Mouse (Mus musculus): ENCODE results near the gene Smc6. TPM values are rescaled to one million over a fixed set of nuclear protein-coding genes. Genes with fewer than 3 reads are reported as not detected.
A peak's percentile ranks its signal among the peaks of the same experiment; 100 is the strongest.

Smc6 gene
- polyA plus RNA-seq (2015; fragmentation: Nextera tagmentation; extraction: Ambion mirVana): 60.6 and 60.7 TPM in 2 replicates

DNA sequence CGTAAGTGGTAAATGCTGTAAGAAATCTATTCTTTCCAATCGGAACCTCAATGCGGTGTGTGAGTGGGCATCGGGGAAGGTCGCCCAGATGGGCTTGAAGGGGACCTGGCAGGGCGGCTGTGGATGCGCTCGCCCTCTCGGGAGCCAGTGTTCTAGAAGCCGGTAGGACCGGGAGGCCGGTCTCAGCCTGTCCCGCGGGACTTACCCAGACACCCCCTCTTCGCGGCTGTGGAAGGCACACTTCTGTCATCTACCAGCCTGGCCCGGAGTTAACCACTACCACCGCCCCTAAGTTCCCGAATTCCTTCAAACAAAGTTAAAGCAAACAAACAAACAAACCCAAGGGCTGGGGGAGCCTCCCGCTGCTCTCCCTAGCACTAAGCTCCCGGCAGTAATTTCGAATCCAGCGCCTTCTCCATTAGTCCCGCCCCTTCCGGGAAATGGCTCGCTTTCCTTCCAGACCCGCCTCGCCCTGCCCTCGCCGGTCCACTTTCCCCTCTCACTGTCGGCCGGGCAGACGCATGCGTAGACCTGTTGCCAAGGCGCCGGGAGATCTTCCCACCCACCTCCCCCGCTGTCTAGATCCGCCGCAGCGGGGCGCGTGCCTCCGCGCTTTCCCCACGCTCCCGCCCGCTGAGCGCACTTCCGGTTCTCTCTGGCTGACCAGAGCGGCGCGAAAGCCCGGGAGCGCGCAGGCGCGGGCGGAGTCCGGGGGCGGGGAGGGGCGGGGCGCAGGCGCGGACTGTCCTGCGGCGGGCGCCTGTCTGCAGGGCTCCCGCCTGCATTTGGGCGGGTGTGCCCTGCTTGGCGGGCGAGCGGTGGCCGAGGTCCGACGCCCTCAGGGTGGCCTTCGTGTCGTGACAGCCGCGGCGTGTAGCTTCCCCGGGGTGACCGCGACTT lies at the start of gene Smc6, which contains the start of gene Gen1:
Smc6 (plus strand) TSS at position 505 of the 900 bp plus-strand sequence.
Gen1 (minus strand) TSS at position 420 of the 900 bp plus-strand sequence.
- H3K9me3 ChIP-seq (ENCODE audit: low read length): no peaks in the 10 kb centered on the region
- 0 out of 2 replicates have a peak, but pooled peaks cover 6% of the 10 kb centered on the region for H3K4me1 ChIP-seq (ENCODE audit: insufficient read depth)
- peak within 1 kb of the TSS; percentile 97 for H3K9ac ChIP-seq (replicated peaks)
- H3K4me3 ChIP-seq (ENCODE audit: low read depth, low read length): peak within 1 kb of the TSS; percentile 94
- WGBS (ENCODE audit: insufficient replicate concordance): under 1% methylated on average over 72 of the region's 83 CpGs
- ATAC-seq (peak; percentile 97), DNase-seq (peak; percentile 96)
- no peaks in the 10 kb centered on the region for H3K27me3 ChIP-seq (ENCODE audit: insufficient read depth, low read length)
- H3K27ac ChIP-seq (ENCODE audit: low read depth): peak within 1 kb of the TSS; percentile 97
- TF ChIP-seq EP300 (IDR thresholded peaks at IDR 0.05; ENCODE audit: low read depth) (no peak), CTCF (IDR thresholded peaks at IDR 0.05; ENCODE audit: low read depth) (peak; percentile 27)
- H3K4me2 ChIP-seq (ENCODE audit: low read depth, low read length): peak within 1 kb of the TSS; percentile 96
- H3K36me3 ChIP-seq (replicated peaks; ENCODE audit: insufficient read depth, low read length): no peaks in the 10 kb centered on the region

DNA sequence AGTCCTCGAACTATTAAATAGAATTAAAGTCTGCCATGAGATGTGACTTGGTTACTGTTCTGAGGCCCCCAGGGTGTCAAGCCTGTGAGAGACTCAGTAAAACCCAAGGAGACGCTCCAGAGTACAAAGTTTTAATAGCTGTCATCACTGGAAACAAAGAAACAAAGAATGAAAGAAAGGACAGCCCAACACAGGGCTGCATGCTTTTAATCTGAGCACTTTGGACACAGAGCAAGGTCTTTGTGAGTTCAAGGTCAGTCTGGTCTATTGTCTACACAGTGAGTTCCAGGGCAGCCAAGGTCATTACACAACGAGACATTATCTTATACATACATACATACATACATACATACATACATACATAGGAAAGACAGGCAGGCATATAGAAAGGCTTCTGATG lies 49.2 kb upstream of the Smc6 start:
- no peaks in the 10 kb centered on the region for H3K36me3 ChIP-seq (replicated peaks; ENCODE audit: insufficient read depth, low read length)
- H3K4me3 ChIP-seq (ENCODE audit: low read depth, low read length): no peak overlapping the region
- H3K27ac ChIP-seq (ENCODE audit: low read depth): no peak overlapping the region
- 63% methylated on average over 3 of the region's 3 CpGs for WGBS (ENCODE audit: insufficient replicate concordance)
- no peak for ATAC-seq
- H3K9me3 ChIP-seq (ENCODE audit: low read length): no peaks in the 10 kb centered on the region
- TF ChIP-seq CTCF (IDR thresholded peaks at IDR 0.05; ENCODE audit: low read depth) (no peak), EP300 (IDR thresholded peaks at IDR 0.05; ENCODE audit: low read depth) (no peak)
- H3K9ac ChIP-seq (replicated peaks): no peak overlapping the region
- no peak overlapping the region for H3K4me2 ChIP-seq (ENCODE audit: low read depth, low read length)
- H3K4me1 ChIP-seq (ENCODE audit: insufficient read depth): no peaks in the 10 kb centered on the region
- no peaks in the 10 kb centered on the region for H3K27me3 ChIP-seq (ENCODE audit: insufficient read depth, low read length)
- DNase-seq: no peak

DNA sequence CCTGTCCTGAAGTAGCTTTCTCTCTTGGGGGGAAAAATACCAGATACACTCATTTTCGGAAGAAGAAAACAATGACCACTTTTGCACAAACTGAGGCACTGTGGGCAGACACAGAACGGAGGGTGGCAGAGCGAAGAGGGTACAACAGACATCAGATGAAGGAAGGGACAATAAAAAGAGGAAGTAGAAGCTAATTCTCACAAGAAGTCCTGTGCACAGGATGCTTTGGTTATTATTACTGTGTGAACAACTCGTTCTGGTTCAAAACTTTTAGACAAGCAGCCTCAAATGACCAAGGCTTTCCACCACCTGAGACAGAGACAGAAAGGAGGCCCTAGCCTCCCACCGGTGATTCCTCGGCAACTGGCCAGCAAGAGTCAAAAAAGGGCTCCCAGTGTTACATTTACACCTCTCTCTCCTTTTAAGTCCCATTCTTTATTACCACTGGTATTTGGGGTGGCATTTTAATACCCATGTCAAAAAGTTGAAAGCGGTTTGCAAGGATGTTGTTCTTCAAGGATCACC lies 47.9 kb upstream of the Smc6 start:
- no peak for TF ChIP-seq EP300 (IDR thresholded peaks at IDR 0.05; ENCODE audit: low read depth)
- no peak for TF ChIP-seq CTCF (IDR thresholded peaks at IDR 0.05; ENCODE audit: low read depth)
- ATAC-seq (no peak), DNase-seq (no peak)
- Histone ChIP-seq H3K27me3 (ENCODE audit: insufficient read depth, low read length) (no peaks in the 10 kb centered on the region), H3K36me3 (replicated peaks; ENCODE audit: insufficient read depth, low read length) (no peaks in the 10 kb centered on the region), H3K27ac (ENCODE audit: low read depth) (no peak overlapping the region), H3K9me3 (ENCODE audit: low read length) (no peaks in the 10 kb centered on the region), H3K9ac (replicated peaks) (no peak overlapping the region), H3K4me2 (ENCODE audit: low read depth, low read length) (no peak overlapping the region), H3K4me3 (ENCODE audit: low read depth, low read length) (no peak overlapping the region), H3K4me1 (ENCODE audit: insufficient read depth) (no peaks in the 10 kb centered on the region)
- WGBS (ENCODE audit: insufficient replicate concordance): 39% methylated on average over 7 of the region's 7 CpGs

DNA sequence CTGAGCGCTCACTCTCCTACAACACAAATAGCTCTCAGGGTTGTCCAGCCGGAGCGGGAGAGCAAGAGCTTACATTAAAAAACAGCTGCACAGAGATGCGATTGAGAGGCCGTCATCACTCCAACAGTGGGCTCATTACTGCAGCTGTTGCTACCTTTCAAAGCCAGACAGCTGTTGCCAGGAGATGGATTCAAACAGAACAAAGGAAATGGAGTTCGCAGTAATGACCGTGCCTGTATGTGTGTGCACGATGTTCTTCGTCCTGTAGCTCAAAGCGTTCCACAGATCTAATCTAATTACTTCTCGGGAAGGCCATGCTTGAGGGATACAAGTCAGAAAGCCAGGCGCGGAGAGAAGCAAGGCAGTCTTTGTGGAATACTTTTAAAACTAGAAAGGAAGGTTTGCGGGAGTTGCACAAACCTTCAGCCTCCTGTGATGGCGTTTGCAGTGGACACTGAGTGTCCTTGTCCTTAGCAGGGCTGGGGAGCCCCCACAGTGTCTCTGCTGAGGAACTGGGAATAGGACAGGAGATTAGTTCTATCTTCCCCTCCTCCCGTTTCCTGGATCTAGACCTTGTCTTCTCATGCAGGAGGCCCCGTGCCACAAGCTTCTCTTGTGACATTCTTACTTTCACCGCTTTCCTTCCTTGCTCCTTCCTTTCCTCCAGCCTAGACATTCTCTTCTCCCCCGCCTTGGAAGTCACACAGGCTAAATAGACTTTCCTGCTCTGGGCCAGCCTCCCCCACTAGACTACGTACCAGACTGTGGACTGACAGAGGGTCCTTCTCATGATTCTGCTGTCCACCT lies 44.0 kb upstream of the Smc6 start:
- H3K36me3 ChIP-seq (replicated peaks; ENCODE audit: insufficient read depth, low read length): no peaks in the 10 kb centered on the region
- ATAC-seq (no peak), DNase-seq (no peak)
- H3K4me2 ChIP-seq (ENCODE audit: low read depth, low read length): no peak overlapping the region
- H3K27me3 ChIP-seq (ENCODE audit: insufficient read depth, low read length): no peaks in the 10 kb centered on the region
- H3K9me3 ChIP-seq (ENCODE audit: low read length): no peaks in the 10 kb centered on the region
- no peaks in the 10 kb centered on the region; the same call in 1 of the 2 replicates for H3K4me1 ChIP-seq (ENCODE audit: insufficient read depth)
- H3K9ac ChIP-seq (replicated peaks): no peak overlapping the region
- no peak for TF ChIP-seq EP300 (IDR thresholded peaks at IDR 0.05; ENCODE audit: low read depth)
- TF ChIP-seq CTCF (IDR thresholded peaks at IDR 0.05; ENCODE audit: low read depth): no peak
- 65% methylated on average over 20 of the region's 20 CpGs for WGBS (ENCODE audit: insufficient replicate concordance)
- H3K27ac ChIP-seq (ENCODE audit: low read depth): no peak overlapping the region
- H3K4me3 ChIP-seq (ENCODE audit: low read depth, low read length): no peak overlapping the region

DNA sequence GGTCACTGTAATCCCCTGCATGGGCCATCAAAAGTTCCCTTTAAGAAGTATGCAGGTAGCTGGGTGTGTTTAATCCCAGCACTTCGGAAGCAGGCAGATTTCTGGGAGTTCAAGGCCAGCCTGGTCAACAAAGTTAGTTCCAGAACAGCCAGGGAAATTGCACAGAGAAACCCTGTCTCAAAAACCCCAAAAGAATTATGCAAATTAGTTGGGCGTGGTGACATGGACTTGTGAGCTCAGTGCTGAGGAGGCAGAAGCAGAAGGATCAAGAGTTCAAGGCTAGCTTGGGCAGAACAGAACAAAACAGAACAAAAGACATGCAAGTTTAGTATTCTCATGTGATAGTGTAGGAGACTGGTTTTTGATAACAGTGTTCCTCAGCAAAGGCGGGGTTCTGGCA lies 43.1 kb upstream of the Smc6 start:
- WGBS (ENCODE audit: insufficient replicate concordance): 63% methylated on average over 3 of the region's 3 CpGs
- DNase-seq (no peak), ATAC-seq (no peak)
- H3K4me1 ChIP-seq (ENCODE audit: insufficient read depth): no peaks in the 10 kb centered on the region; the same call in 1 of the 2 replicates
- no peak for TF ChIP-seq EP300 (IDR thresholded peaks at IDR 0.05; ENCODE audit: low read depth)
- TF ChIP-seq CTCF (IDR thresholded peaks at IDR 0.05; ENCODE audit: low read depth): no peak
- H3K4me3 ChIP-seq (ENCODE audit: low read depth, low read length): no peak overlapping the region
- H3K36me3 ChIP-seq (replicated peaks; ENCODE audit: insufficient read depth, low read length): no peaks in the 10 kb centered on the region
- H3K9me3 ChIP-seq (ENCODE audit: low read length): no peaks in the 10 kb centered on the region
- H3K9ac ChIP-seq (replicated peaks): no peak overlapping the region
- no peak overlapping the region for H3K4me2 ChIP-seq (ENCODE audit: low read depth, low read length)
- no peak overlapping the region for H3K27ac ChIP-seq (ENCODE audit: low read depth)
- no peaks in the 10 kb centered on the region for H3K27me3 ChIP-seq (ENCODE audit: insufficient read depth, low read length)

DNA sequence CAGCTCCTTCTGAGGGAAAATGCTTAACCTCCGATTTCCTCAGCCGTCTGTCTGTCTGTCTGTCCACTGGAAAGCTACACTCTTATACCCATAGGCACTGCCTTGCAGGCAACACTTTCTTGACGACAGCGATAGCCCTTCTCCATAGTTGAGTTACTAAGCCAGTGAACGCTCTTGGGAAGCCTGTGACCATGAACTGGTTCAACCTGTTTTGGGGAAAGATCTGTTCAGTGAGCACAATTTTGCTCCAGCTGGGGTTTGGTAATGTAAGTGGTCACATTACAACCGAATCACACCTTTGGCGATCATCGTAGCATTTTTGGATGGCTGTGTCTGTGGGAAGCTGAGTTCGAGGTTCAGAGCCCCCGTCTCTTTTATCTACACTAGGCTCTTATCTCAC lies 42.6 kb upstream of the Smc6 start:
- Histone ChIP-seq H3K4me2 (ENCODE audit: low read depth, low read length) (no peak overlapping the region), H3K4me1 (ENCODE audit: insufficient read depth) (no peaks in the 10 kb centered on the region; the same call in 1 of the 2 replicates), H3K36me3 (replicated peaks; ENCODE audit: insufficient read depth, low read length) (no peaks in the 10 kb centered on the region), H3K4me3 (ENCODE audit: low read depth, low read length) (no peak overlapping the region), H3K9me3 (ENCODE audit: low read length) (no peaks in the 10 kb centered on the region), H3K9ac (replicated peaks) (no peak overlapping the region), H3K27ac (ENCODE audit: low read depth) (no peak overlapping the region), H3K27me3 (ENCODE audit: insufficient read depth, low read length) (no peaks in the 10 kb centered on the region)
- WGBS (ENCODE audit: insufficient replicate concordance): 70% methylated on average over 10 of the region's 10 CpGs
- DNase-seq: no peak
- ATAC-seq: no peak
- no peak for TF ChIP-seq CTCF (IDR thresholded peaks at IDR 0.05; ENCODE audit: low read depth)
- no peak for TF ChIP-seq EP300 (IDR thresholded peaks at IDR 0.05; ENCODE audit: low read depth)

Measured in liver, postnatal 0 days (tissue).